Comparison of ENCODE assay signal across 26 mouse cellular contexts in the genomic region with DNA sequence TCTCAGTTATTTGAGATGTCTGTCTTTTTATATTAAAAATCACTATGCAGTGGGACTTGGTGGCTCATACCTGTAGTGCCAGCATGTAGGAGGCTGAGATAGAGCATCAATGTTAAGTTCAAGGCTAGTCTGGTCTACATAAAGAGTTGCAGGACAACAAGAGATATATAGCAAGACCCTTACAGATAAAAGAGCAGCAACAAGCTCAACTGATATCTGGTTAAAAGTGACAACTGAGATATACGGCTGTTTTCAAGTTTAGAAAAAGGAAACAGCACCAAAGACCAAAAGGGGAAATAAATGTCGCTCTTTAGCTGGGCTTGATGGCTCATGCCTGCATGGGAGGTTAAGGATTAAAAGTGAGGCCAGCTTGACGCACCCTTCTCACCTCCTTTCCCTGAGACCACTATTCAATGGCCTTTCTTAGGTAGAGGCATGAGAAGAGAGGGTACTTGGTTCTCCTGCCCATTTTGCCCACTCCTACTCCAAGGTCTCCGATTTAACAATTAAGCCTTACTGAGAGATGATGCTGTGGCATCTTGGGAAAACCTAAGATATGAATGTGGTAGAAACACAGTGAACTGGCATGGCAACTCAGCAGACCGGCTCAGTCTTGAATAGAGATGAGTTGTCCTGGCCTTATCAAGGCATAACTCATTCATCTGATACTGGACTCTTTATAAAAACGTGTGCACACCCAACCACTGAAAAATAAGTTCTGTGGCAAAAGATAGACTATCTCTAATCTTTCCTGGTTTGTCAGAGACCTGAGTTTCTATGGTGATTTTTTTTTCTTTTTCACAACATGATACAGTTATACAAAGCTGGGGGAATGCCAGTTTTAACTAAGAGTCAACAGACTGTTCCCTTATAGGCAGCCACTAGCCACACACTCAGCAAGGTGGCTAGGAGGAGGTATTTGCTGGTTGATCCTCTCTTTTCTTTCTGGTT. TPM values are rescaled to one million over a fixed set of nuclear protein-coding genes. Genes with fewer than 3 reads are reported as not detected.
A peak's percentile ranks its signal among the peaks of the same experiment; 100 is the strongest.
DNase-seq lines count a peak whose midpoint lies in the region; ATAC-seq and TF ChIP-seq lines count a peak whose summit lies in the region.
"Had no signal": no experiment of that assay in that cellular context is flagged by ENCODE, and none has a peak within 500 bp of the region (broad histone marks: within the 10 kb centered on the region; RNA-seq: fewer than 3 reads in every experiment).

No protein-coding gene starts in this region.

- DNase-seq in B cell, adult 2 months: peak; percentile 45 to 51
- peak; percentile 79 for DNase-seq in MEL (ENCODE audit: low read depth, low spot score)
- no peak for DNase-seq in liver, embryonic 13.5 days
- DNase-seq in naive thymus-derived CD4-positive, alpha-beta T cell, adult 2 months (ENCODE audit: low read depth): peak; percentile 61
- no peak for DNase-seq in kidney, adult 2 months
- no peak for DNase-seq in adrenal gland, adult 18-20 months (ENCODE audit: low spot score in 2 of 2)
- DNase-seq: adrenal gland, postnatal 25 days; cerebellum, adult 11-12 months; cerebellum, postnatal 14 days; embryo, embryonic 11 days; gastrocnemius, postnatal 25 days; lung, postnatal 14 days; right cerebral cortex, postnatal 25 days; thymus, postnatal 14 days had no signal

- no peak for TF ChIP-seq POLR2A in MEL (IDR thresholded peaks at IDR 0.05; ENCODE audit: control insufficient read depth in 1 of 2, insufficient read depth in 1 of 2, low read depth in 1 of 2, low read length in 2 of 2, poor library complexity in 1 of 2)
- no peak for TF ChIP-seq POLR2A in kidney, adult 2 months (IDR thresholded peaks at IDR 0.05; ENCODE audit: low read depth, low read length)

- H3K4me2 ChIP-seq in liver, embryonic 13.5 days: no peak overlapping the region
- H3K4me2 ChIP-seq in kidney, embryonic 14.5 days (replicated peaks; ENCODE audit: low read depth, low read length): no peak overlapping the region
- H3K4me2 ChIP-seq: embryonic facial prominence, embryonic 15.5 days; heart, embryonic 15.5 days; midbrain, embryonic 12.5 days had no signal

- H3K9me3 ChIP-seq in MEL (replicated peaks; ENCODE audit: insufficient read depth, low read length): no peaks in the 10 kb centered on the region
- no peaks in the 10 kb centered on the region for H3K9me3 ChIP-seq in liver, embryonic 13.5 days (replicated peaks)
- H3K9me3 ChIP-seq in kidney, embryonic 14.5 days (ENCODE audit: control insufficient read depth, low read length): no peaks in the 10 kb centered on the region
- H3K9me3 ChIP-seq: embryonic facial prominence, embryonic 15.5 days; heart, embryonic 15.5 days; limb, embryonic 10.5 days; midbrain, embryonic 12.5 days had no signal

- no peaks in the 10 kb centered on the region; the same call in 1 of the 2 replicates for H3K79me2 ChIP-seq in MEL (ENCODE audit: control insufficient read depth, insufficient read depth, low read length, poor library complexity)

- H3K36me3 ChIP-seq in MEL (ENCODE audit: control insufficient read depth in 1 of 2, insufficient read depth in 2 of 2, low read length in 2 of 2): peaks cover 0 to 37% of the 10 kb centered on the region in 2 experiments; a peak in 2 of 4 replicates
- no peaks in the 10 kb centered on the region for H3K36me3 ChIP-seq in liver, embryonic 13.5 days
- H3K36me3 ChIP-seq in kidney, adult 2 months (ENCODE audit: control insufficient read depth, insufficient read depth, low read length): no peaks in the 10 kb centered on the region
- no peaks in the 10 kb centered on the region for H3K36me3 ChIP-seq in kidney, embryonic 14.5 days (ENCODE audit: control insufficient read depth, insufficient read depth, low read length)
- H3K36me3 ChIP-seq: embryonic facial prominence, embryonic 15.5 days; heart, embryonic 15.5 days; limb, embryonic 10.5 days; midbrain, embryonic 12.5 days had no signal

- no peak for TF ChIP-seq CTCF in MEL (IDR thresholded peaks at IDR 0.05 in 2 of 3, conservative IDR thresholded peaks at IDR 0.05 in 1 of 3; ENCODE audit: control insufficient read depth in 1 of 3, insufficient read depth in 1 of 3, low read depth in 2 of 3, low read length in 3 of 3, poor library complexity in 1 of 3, severe bottlenecking in 1 of 3)
- no peak for TF ChIP-seq CTCF in kidney, adult 2 months (conservative IDR thresholded peaks at IDR 0.05; ENCODE audit: insufficient read depth, insufficient read length, low read depth, low read length)

- H3K27me3 ChIP-seq in MEL (ENCODE audit: control insufficient read depth in 1 of 2, insufficient read depth in 2 of 2, low read length in 2 of 2): no peaks in the 10 kb centered on the region
- H3K27me3 ChIP-seq in liver, embryonic 13.5 days: no peaks in the 10 kb centered on the region
- no peaks in the 10 kb centered on the region for H3K27me3 ChIP-seq in kidney, adult 2 months (replicated peaks; ENCODE audit: control insufficient read depth, insufficient read depth, low read length)
- H3K27me3 ChIP-seq in kidney, embryonic 14.5 days (ENCODE audit: control insufficient read depth, insufficient read depth, low read length): no peaks in the 10 kb centered on the region
- H3K27me3 ChIP-seq: embryonic facial prominence, embryonic 15.5 days; heart, embryonic 15.5 days; midbrain, embryonic 12.5 days; Patski had no signal

- WGBS in liver, embryonic 13.5 days (ENCODE audit: insufficient replicate concordance): 32% methylated on average over 6 of the region's 6 CpGs
- WGBS in kidney, adult 2 months: 74% methylated on average over 6 of the region's 6 CpGs
- WGBS in kidney, embryonic 14.5 days: 72% methylated on average over 6 of the region's 6 CpGs

- peak overlapping the region; percentile 23 to 27; a peak in 3 of 4 replicates for H3K4me3 ChIP-seq in MEL (ENCODE audit: control insufficient read depth in 1 of 2, insufficient read depth in 1 of 2, low read depth in 2 of 2, low read length in 2 of 2)
- H3K4me3 ChIP-seq in liver, embryonic 13.5 days (replicated peaks): no peak overlapping the region
- no peak overlapping the region for H3K4me3 ChIP-seq in kidney, adult 2 months (ENCODE audit: insufficient read depth, low read depth, low read length)
- H3K4me3 ChIP-seq in kidney, embryonic 14.5 days (ENCODE audit: low read length): no peak overlapping the region
- H3K4me3 ChIP-seq: embryonic facial prominence, embryonic 15.5 days; heart, embryonic 15.5 days; limb, embryonic 10.5 days; midbrain, embryonic 12.5 days had no signal

- H3K9ac ChIP-seq in MEL (ENCODE audit: control insufficient read depth, low read depth, low read length, poor library complexity, severe bottlenecking): peak overlapping the region; percentile 48; the same call in 1 of the 2 replicates
- H3K9ac ChIP-seq in liver, embryonic 13.5 days: no peak overlapping the region
- no peak overlapping the region for H3K9ac ChIP-seq in kidney, embryonic 14.5 days (ENCODE audit: low read depth, low read length)
- H3K9ac ChIP-seq: embryonic facial prominence, embryonic 15.5 days; heart, embryonic 15.5 days; liver, embryonic 14.5 days; midbrain, embryonic 12.5 days had no signal

- TF ChIP-seq EP300 in MEL (IDR thresholded peaks at IDR 0.05; ENCODE audit: low read depth in 1 of 2, low read length in 2 of 2): peak; percentile 76

- ATAC-seq in liver, embryonic 13.5 days (ENCODE audit: low read depth): 0 out of 2 replicates have a peak, but pooled peaks have one; percentile 39
- no peak for ATAC-seq in kidney, embryonic 14.5 days (ENCODE audit: low FRiP score, low TSS enrichment)
- ATAC-seq: activated CD4-positive, CD25-positive, alpha-beta regulatory T cell, adult 4 months; forebrain, embryonic 16.5 days; hindbrain, embryonic 16.5 days; intestine, postnatal 0 days; Patski had no signal

- H3K27ac ChIP-seq in MEL (ENCODE audit: control insufficient read depth, low read depth, low read length): peak overlapping the region; percentile 92
- no peak overlapping the region for H3K27ac ChIP-seq in liver, embryonic 13.5 days
- H3K27ac ChIP-seq in kidney, adult 2 months (ENCODE audit: insufficient read depth, low read depth, low read length): no peak overlapping the region
- H3K27ac ChIP-seq in kidney, embryonic 14.5 days (ENCODE audit: low read depth, low read length): no peak overlapping the region
- H3K27ac ChIP-seq: embryonic facial prominence, embryonic 15.5 days; heart, embryonic 15.5 days; kidney, postnatal 0 days; limb, embryonic 10.5 days; liver, embryonic 14.5 days; midbrain, embryonic 12.5 days had no signal

- no peak for TF ChIP-seq RAD21 in MEL (IDR thresholded peaks at IDR 0.05; ENCODE audit: low read depth, low read length)

- H3K4me1 ChIP-seq in MEL (ENCODE audit: control insufficient read depth in 1 of 2, insufficient read depth in 2 of 2, low read length in 2 of 2): peaks cover 21 to 23% of the 10 kb centered on the region in 2 experiments
- peaks cover 46% of the 10 kb centered on the region for H3K4me1 ChIP-seq in liver, embryonic 13.5 days (replicated peaks)
- no peaks in the 10 kb centered on the region; the same call in 1 of the 2 replicates for H3K4me1 ChIP-seq in kidney, adult 2 months (ENCODE audit: control insufficient read depth, insufficient read depth, low read length)
- no peaks in the 10 kb centered on the region for H3K4me1 ChIP-seq in kidney, embryonic 14.5 days (ENCODE audit: control insufficient read depth, insufficient read depth, low read length)
- H3K4me1 ChIP-seq: embryonic facial prominence, embryonic 15.5 days; midbrain, embryonic 12.5 days had no signal

TF ChIP-seq in MEL, 35 proteins besides CTCF, POLR2A, EP300 and RAD21 (continues in another document):
- TF ChIP-seq UBTF (IDR thresholded peaks at IDR 0.05; ENCODE audit: borderline replicate concordance, insufficient read depth, low read depth, low read length): no peak
- TF ChIP-seq MYB (IDR thresholded peaks at IDR 0.05; ENCODE audit: low read depth, low read length): 0 out of 2 replicates have a peak, but pooled peaks have one; percentile 43
- peak; percentile 77; the same call in 1 of the 2 replicates for TF ChIP-seq BHLHE40 (IDR thresholded peaks at IDR 0.05; ENCODE audit: borderline replicate concordance, low read depth, low read length)
- TF ChIP-seq MYC (IDR thresholded peaks at IDR 0.05; ENCODE audit: low read depth, low read length): peak; percentile 30; the same call in 1 of the 2 replicates
- no peak for TF ChIP-seq CHD1 (IDR thresholded peaks at IDR 0.05; ENCODE audit: low read depth, low read length)
- 0 out of 2 replicates have a peak, but pooled peaks have one; percentile 49 for TF ChIP-seq MXI1 (IDR thresholded peaks at IDR 0.05; ENCODE audit: low read depth, low read length)
- TF ChIP-seq ZNF384 (IDR thresholded peaks at IDR 0.05; ENCODE audit: low read depth, low read length): peak; percentile 90

RNA-seq across cellular contexts. Expression of gene Tnfaip3, which starts 49.5 kb away (rescaled TPM):
- 0.54 and 0.56 TPM in 2 replicates for total RNA-seq in MEL (2012; rRNA removed)
- polyA plus RNA-seq in MEL (2012; ENCODE audit: insufficient read depth in 1 of 2, insufficient read length in 2 of 2, low read depth in 1 of 2, low replicate concordance in 2 of 2, missing spikeins in 1 of 2): under 1 TPM in 1 of 2 experiments, not detected in 1; 0.38 TPM
- polyA plus RNA-seq in liver, embryonic 13.5 days (2015; fragmentation: Nextera tagmentation; extraction: Ambion mirVana): 0.71 and 0.80 TPM in 2 replicates
- 2.0 and 3.3 TPM in 2 replicates for polyA plus RNA-seq in kidney, adult 2 months (2012; rRNA removed)
- 1.1 and 3.5 TPM in 2 replicates for polyA plus RNA-seq in kidney, embryonic 14.5 days (2014; fragmentation: Nextera tagmentation; extraction: Ambion mirVana)
- 10 to 100 TPM in 1 of 2 experiments, 1 to 10 TPM in 1; 5.6 to 10.1 TPM for total RNA-seq in adrenal gland, adult 18-20 months (2021)

Comparison
In these comparisons a context has a peak if more than half of its experiments do, and no peak if none do; other contexts are left out.
1. DNase-seq: peak in B cell, adult 2 months (2 of 2), MEL (single experiment) and naive thymus-derived CD4-positive, alpha-beta T cell, adult 2 months (single experiment); none in liver, embryonic 13.5 days (single experiment), kidney, adult 2 months (single experiment) and adrenal gland, adult 18-20 months (0 of 2).
2. H3K4me3 ChIP-seq: peak in MEL (2 of 2); none in liver, embryonic 13.5 days (single experiment), kidney, adult 2 months (single experiment) and kidney, embryonic 14.5 days (single experiment).